ENCODE assay signal across 7 mouse cellular contexts in genomic region chr11:119990658-119991337, GRCm38 (mm10). TPM values are rescaled to one million over a fixed set of nuclear protein-coding genes. Genes with fewer than 3 reads are reported as not detected.
DNase-seq lines count a peak whose midpoint lies in the region; ATAC-seq and TF ChIP-seq lines count a peak whose summit lies in the region.

No protein-coding gene starts in this region.

- peaks cover 13% of the 10 kb centered on the region; the same call in 1 of the 2 replicates for H3K36me3 ChIP-seq in forebrain, embryonic 13.5 days (ENCODE audit: poor library complexity, severe bottlenecking)
- H3K36me3 ChIP-seq in limb, embryonic 12.5 days: peaks cover 33% of the 10 kb centered on the region
- no peaks in the 10 kb centered on the region for H3K36me3 ChIP-seq in neural tube, embryonic 14.5 days (ENCODE audit: control insufficient read depth, insufficient read depth, low read length)

- no peak for ATAC-seq in forebrain, embryonic 13.5 days
- ATAC-seq in limb, embryonic 12.5 days (ENCODE audit: insufficient number of reproducible peaks, insufficient read depth, low FRiP score, low TSS enrichment, low read depth): no peak; the same call in 1 of the 2 replicates
- peak; percentile 16 for ATAC-seq in neural tube, embryonic 14.5 days (ENCODE audit: low read depth)
- no peak; the same call in 1 of the 2 replicates for ATAC-seq in erythroid progenitor cell, adult 5-6 weeks (replicated peaks; ENCODE audit: low FRiP score, poor library complexity, severe bottlenecking)

- H3K27ac ChIP-seq in layer of hippocampus, adult 2 months: peak overlapping the region; percentile 92
- peak overlapping the region; percentile 55 for H3K27ac ChIP-seq in forebrain, embryonic 13.5 days
- peak overlapping the region; percentile 54; the same call in 1 of the 2 replicates for H3K27ac ChIP-seq in limb, embryonic 12.5 days
- no peak overlapping the region for H3K27ac ChIP-seq in neural tube, embryonic 14.5 days (ENCODE audit: low read depth, low read length)

- no peaks in the 10 kb centered on the region for H3K27me3 ChIP-seq in forebrain, embryonic 13.5 days
- H3K27me3 ChIP-seq in limb, embryonic 12.5 days: no peaks in the 10 kb centered on the region
- no peaks in the 10 kb centered on the region for H3K27me3 ChIP-seq in neural tube, embryonic 14.5 days (ENCODE audit: control insufficient read depth, insufficient read depth, low read length)

- no peaks in the 10 kb centered on the region for H3K9me3 ChIP-seq in forebrain, embryonic 13.5 days (replicated peaks)
- no peaks in the 10 kb centered on the region for H3K9me3 ChIP-seq in limb, embryonic 12.5 days
- no peaks in the 10 kb centered on the region for H3K9me3 ChIP-seq in neural tube, embryonic 14.5 days (ENCODE audit: control insufficient read depth, low read length)

- peaks cover 41% of the 10 kb centered on the region for H3K4me1 ChIP-seq in forebrain, embryonic 13.5 days
- peaks cover 36% of the 10 kb centered on the region for H3K4me1 ChIP-seq in limb, embryonic 12.5 days (replicated peaks)
- peaks cover 15% of the 10 kb centered on the region for H3K4me1 ChIP-seq in neural tube, embryonic 14.5 days (ENCODE audit: control insufficient read depth, insufficient read depth, low read length)

- H3K4me2 ChIP-seq in forebrain, embryonic 13.5 days: peak overlapping the region; percentile 35
- peak overlapping the region; percentile 26 for H3K4me2 ChIP-seq in limb, embryonic 12.5 days
- no peak overlapping the region for H3K4me2 ChIP-seq in neural tube, embryonic 14.5 days (ENCODE audit: low read depth, low read length)

- WGBS in forebrain, embryonic 13.5 days: 51% methylated on average over 10 of the region's 10 CpGs
- WGBS in limb, embryonic 12.5 days: 59% methylated on average over 10 of the region's 10 CpGs
- WGBS in neural tube, embryonic 14.5 days: 52% methylated on average over 10 of the region's 10 CpGs

- TF ChIP-seq CTCF in layer of hippocampus, adult 2 months (conservative IDR thresholded peaks at IDR 0.05): no peak

- peak overlapping the region; percentile 3; the same call in 1 of the 2 replicates for H3K4me3 ChIP-seq in layer of hippocampus, adult 2 months
- H3K4me3 ChIP-seq in forebrain, embryonic 13.5 days: no peak overlapping the region
- H3K4me3 ChIP-seq in limb, embryonic 12.5 days (replicated peaks): no peak overlapping the region
- H3K4me3 ChIP-seq in neural tube, embryonic 14.5 days (ENCODE audit: low read depth, low read length): no peak overlapping the region

- peak in 1 of 2 experiments; percentile 55 for DNase-seq in layer of hippocampus, adult 2 months (ENCODE audit: low spot score in 2 of 2)
- DNase-seq in layer of hippocampus, adult 8-10 months (ENCODE audit: low spot score in 2 of 2): no peak
- no peak for DNase-seq in embryo, embryonic 10 days (ENCODE audit: low spot score)

- H3K9ac ChIP-seq in forebrain, embryonic 13.5 days: no peak overlapping the region
- H3K9ac ChIP-seq in limb, embryonic 12.5 days (replicated peaks): no peak overlapping the region
- no peak overlapping the region for H3K9ac ChIP-seq in neural tube, embryonic 14.5 days (replicated peaks; ENCODE audit: low read depth, low read length)

RNA-seq across cellular contexts. Expression of gene Baiap2, which starts 48.2 kb away (rescaled TPM):
- total RNA-seq in layer of hippocampus, adult 2 months (2021): 100 to 1,000 TPM; 244 to 257 TPM
- 100 to 1,000 TPM; 170 to 244 (median 215) TPM for total RNA-seq in layer of hippocampus, adult 8-10 months (2022)
- 14.2 and 15.0 TPM in 2 replicates for polyA plus RNA-seq in forebrain, embryonic 13.5 days (2015; fragmentation: Nextera tagmentation; extraction: Ambion mirVana)
- 17.0 and 17.5 TPM in 2 replicates for polyA plus RNA-seq in limb, embryonic 12.5 days (2016; fragmentation: Nextera tagmentation; extraction: Ambion mirVana)
- polyA plus RNA-seq in neural tube, embryonic 14.5 days (2014; fragmentation: Nextera tagmentation; extraction: Ambion mirVana): 12.6 and 13.7 TPM in 2 replicates
- total RNA-seq in erythroid progenitor cell, adult 5-6 weeks (2015; ENCODE audit: low replicate concordance): 1.3 and 1.4 TPM in 2 replicates
- total RNA-seq in erythroid progenitor cell, adult 5-6 weeks (2017; ENCODE audit: low replicate concordance): 3.2 and 5.3 TPM in 2 replicates

RNA-seq across cellular contexts. Expression of gene Aatk, which starts 56.2 kb away (rescaled TPM):
- 100 to 1,000 TPM; 196 to 207 TPM for total RNA-seq in layer of hippocampus, adult 2 months (2021)
- 100 to 1,000 TPM; 217 to 247 (median 224) TPM for total RNA-seq in layer of hippocampus, adult 8-10 months (2022)
- polyA plus RNA-seq in forebrain, embryonic 13.5 days (2015; fragmentation: Nextera tagmentation; extraction: Ambion mirVana): 6.8 and 8.4 TPM in 2 replicates
- 5.4 and 6.9 TPM in 2 replicates for polyA plus RNA-seq in limb, embryonic 12.5 days (2016; fragmentation: Nextera tagmentation; extraction: Ambion mirVana)
- polyA plus RNA-seq in neural tube, embryonic 14.5 days (2014; fragmentation: Nextera tagmentation; extraction: Ambion mirVana): 32.2 and 37.7 TPM in 2 replicates
- 0.84 and 1.4 TPM in 2 replicates for total RNA-seq in erythroid progenitor cell, adult 5-6 weeks (2015; ENCODE audit: low replicate concordance)
- 0.26 and 0.53 TPM in 2 replicates for total RNA-seq in erythroid progenitor cell, adult 5-6 weeks (2017; ENCODE audit: low replicate concordance)

Comparison
In these comparisons a context has a peak if more than half of its experiments do, and no peak if none do; other contexts are left out.
1. RNA of gene Baiap2, which starts 48.2 kb away (total RNA-seq): 244 to 257 TPM in layer of hippocampus, adult 2 months and 170 to 244 TPM in layer of hippocampus, adult 8-10 months; 1.3 to 5.3 TPM in erythroid progenitor cell, adult 5-6 weeks; every median in the first group is over 10 times any median in the second.
2. RNA of gene Aatk, which starts 56.2 kb away (total RNA-seq): 217 to 247 TPM in layer of hippocampus, adult 8-10 months and 196 to 207 TPM in layer of hippocampus, adult 2 months; 0.26 to 1.4 TPM in erythroid progenitor cell, adult 5-6 weeks; every median in the first group is over 10 times any median in the second.